Mouse (Mus musculus) ES-E14 (cell line): ENCODE measurements around the gene Smndc1.

Experiments used
- CHD2 ChIP-seq: IDR thresholded peaks from 2 replicates; pipeline ENCODE4 v1.6.1; 2014; ENCODE audit warnings: mild to moderate bottlenecking, low read depth, low read length, inconsistent platforms
- HCFC1 ChIP-seq: IDR thresholded peaks from 2 replicates; pipeline ENCODE4 v1.6.1; 2012; ENCODE audit warnings: low read length, inconsistent platforms, borderline replicate concordance; ENCODE audit not compliant: insufficient read depth
- ZC3H11A ChIP-seq: IDR thresholded peaks from 2 replicates; pipeline ENCODE4 v1.6.1; 2012; ENCODE audit warnings: low read depth, mild to moderate bottlenecking, inconsistent platforms, low read length, borderline replicate concordance
- ZNF384 ChIP-seq: IDR thresholded peaks from 2 replicates; pipeline ENCODE4 v1.6.1; 2012; ENCODE audit warnings: low read depth, low read length, inconsistent platforms

DNA sequence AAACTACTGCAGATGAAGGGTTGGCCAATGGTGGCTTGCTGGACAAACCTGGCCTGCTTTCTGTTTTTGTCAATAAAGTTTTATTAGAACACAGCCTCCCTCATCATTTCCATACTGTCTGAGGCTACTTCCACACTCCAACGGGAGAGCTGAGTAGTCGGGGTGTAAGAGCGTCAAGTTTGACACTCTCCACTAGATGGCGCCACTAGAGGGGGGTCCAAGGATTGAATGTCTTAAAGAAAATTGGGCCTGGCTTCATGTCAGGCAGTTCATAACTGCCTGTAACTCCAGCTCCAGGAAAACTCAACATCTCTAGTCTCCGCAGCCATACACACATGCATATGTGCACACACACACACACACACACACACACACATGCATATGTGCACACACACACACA, 29.5 kb upstream of the Smndc1 start:
- TF ChIP-seq CHD2 (no peak), ZNF384 (0 out of 2 replicates have a peak, but pooled peaks have one; percentile 20), HCFC1 (no peak), ZC3H11A (0 out of 2 replicates have a peak, but pooled peaks have one; percentile 47)
